Mouse (Mus musculus) ovary, postnatal 36 days (tissue): ENCODE data around the gene Hoxd9.

Source experiments
- DNase-seq: peaks from one replicate; pipeline ENCODE4 v3.0.0; 2022; ENCODE audit warnings: low spot score, mixed read lengths

The Hoxd9 gene

DNA sequence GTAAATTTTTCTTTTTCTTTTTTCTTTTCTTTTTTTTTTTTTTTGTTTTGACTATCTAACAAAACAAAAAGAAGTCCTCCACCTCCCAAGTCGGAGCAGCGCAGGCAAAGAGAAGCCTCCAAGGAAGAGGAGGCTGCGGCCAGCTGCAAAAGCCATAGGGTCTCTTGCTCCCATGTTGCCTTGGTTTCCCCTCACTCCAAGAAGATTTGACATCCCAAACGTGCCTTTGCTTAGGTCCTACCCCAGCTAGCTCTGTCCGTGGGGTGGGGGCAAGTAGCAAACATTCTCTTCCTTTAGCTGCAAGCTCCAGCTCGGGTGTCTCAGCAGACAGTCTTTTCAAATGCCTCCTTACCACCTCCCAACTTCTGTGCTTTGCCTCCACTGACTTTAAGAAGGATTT, 36.2 kb downstream of the Hoxd9 start:
- DNase-seq: peak; percentile 4

- peak; percentile 3 for DNase-seq
These were observed 36.9 kb downstream of the Hoxd9 start for GRCm38 (mm10) chr2:74734451-74734850.

DNA sequence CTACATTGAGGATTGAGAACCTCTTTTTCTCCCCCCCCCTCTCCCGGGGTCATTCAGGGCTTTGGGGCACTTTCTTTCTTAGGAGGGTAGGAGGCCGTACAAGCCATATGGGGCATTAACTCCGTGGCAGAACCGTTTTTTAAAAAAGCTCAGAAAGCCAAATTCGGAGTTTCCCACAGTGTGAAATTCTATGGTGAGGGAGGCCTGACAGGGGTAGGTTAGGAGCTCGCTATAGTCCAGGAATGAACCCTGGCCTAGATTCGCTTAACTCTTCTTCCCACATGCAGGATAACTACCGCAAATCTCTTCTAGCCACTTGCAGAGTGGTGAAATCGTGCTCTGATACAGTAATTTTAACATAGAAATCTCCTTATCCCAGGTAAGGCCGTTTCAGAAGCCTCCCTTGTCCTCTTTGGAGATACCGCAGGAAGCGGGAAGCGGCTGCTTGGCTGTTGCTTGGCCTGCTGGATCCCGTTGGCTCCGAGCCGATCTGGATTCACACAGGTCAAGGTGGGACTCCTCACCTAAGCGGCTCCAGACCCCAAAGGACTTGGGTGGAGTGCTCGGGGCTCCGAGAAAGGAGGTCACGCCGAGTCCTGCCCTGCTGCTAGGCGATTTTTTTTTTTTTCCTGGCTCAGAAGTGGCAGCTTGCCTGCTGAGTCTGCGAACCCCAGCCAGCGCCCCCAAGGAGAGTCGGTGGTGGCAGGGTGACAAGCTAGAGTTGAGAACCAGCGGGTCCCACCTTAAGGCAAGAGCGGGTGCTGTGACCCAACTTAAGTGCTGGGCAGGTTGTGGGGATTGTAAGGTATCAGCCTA, 37.7 kb downstream of the Hoxd9 start:
- DNase-seq: peak; percentile 3

DNA sequence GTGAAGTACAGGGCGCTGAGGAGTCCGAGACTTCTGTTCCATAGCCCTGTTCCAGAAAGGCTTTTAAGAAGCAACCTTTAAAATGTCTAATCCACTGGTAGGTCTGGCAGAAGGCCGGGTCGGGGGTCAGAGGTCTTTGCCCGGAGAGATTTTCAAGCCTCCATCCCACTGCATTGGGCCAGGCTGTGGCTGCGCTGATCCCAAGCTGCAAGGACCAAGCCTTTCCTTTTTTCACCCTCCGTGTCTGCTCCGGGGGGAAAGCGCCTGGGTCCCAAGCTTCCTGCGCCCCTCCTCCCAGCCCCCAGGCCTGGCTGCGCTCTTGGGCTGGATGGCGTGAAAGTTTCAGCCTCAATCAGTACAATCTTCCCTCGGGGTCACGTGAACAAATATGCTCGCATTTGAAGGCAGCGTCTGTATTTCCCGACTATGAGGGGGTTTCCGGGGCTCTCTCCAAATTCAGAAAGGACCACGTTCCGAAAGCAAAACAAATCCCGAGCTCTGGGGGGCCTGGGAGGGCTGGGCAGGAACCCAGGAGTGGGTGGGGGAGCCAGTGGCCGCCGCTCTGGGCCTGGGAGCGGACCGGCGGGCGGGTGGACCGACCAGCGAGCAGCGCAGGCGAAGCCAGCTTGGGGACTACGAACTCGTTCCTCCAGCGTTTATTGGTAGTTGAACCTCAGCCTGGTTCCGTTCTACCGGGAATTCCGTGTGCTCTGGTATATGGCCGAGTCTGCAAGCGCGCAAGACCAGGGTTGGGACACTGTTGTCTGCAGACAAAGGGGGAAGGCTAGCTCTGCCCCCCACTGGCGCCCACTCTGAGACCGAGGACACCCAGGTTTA, 38.5 kb downstream of the Hoxd9 start:
- peak; percentile 5 for DNase-seq

DNA sequence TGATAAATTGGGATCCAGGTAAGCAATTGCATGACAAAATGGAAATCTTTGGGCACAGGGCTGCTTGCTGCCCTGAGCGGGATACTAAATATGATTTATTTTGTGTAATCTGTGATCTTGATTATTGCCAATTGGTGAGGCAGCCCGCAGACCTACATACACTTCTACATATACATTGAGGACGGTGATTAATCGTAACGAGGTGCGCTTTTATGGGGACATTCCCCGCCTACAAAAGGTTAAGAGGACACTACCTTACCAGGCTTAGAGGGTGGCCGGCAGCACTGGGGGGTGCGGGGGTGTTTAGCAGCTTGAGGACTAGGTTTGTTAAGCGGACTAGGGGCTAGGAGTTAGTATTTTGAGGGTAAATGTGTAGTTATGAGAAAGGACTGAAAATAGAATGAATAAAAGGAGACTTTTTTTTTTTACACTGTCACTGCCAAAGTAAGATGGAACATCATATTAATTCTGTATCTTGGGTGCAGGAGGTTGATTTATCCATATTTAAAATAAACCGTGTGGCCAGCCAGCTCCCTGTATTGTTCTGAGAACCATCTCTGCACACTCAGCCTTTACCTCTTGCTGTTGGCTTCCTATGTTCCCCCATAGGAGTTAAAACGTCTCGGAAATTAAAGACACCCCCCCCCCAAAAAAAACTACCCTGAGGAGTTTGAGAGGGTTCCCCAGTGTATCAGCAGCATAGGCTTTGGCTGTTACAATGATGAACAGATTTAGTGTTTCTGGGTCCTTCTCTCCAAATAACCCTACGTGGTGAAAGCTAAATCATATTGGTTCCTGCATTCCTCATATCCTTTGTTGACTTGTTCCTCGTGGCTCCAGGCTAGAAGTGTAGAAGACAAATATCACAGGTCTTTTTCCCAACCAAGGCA, 39.4 kb downstream of the Hoxd9 start:
- DNase-seq: no peak

DNA sequence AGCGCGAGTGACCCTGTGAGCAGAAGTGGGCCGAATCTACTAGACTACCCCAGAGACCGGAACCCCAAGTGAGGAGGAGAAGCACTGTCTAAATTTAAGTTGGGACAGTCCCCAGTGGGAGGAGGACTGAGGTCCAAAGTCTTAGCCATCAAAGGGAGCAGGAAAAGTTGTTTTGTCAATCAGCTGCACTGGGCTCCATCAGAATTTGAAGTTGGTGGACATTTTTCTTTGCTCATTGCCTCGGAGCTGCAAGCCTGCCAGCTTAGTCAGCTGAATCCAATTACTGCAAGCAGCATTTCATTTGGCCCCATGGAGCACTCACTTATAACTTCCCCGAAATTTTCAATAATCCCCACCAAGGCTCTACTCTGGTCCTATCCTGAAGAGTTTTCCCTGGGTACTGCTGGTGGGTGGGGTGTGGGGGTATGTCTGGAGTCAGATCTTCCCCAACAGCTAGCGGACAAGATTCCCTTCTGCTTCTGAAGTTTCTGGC, 40.1 kb downstream of the Hoxd9 start:
- DNase-seq: peak; percentile 2

GRCm38 (mm10) chr2:74738623-74739475, 41.3 kb downstream of the Hoxd9 start:
- DNase-seq: peak; percentile 3

DNA sequence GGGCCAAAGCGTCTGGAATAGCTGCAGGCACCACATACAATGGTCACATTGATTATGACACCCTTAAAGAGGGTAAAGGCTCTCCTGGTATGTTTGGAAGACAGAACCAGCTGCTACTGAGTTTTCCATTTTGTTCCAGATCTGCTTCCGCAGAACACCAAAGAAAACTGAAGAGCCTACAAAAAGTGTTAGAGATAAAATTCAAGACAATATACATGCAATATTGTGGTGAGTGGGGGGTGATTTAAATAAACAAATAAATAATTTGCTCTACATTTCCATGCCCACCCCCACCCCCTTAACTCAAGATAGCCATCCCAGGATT, 41.9 kb downstream of the Hoxd9 start:
- no peak for DNase-seq

GRCm38 (mm10) chr2:74739869-74740268, 42.3 kb downstream of the Hoxd9 start:
- peak; percentile 3 for DNase-seq

GRCm38 (mm10) chr2:74740311-74741091, 43.0 kb downstream of the Hoxd9 start:
- peak; percentile 26 for DNase-seq

DNA sequence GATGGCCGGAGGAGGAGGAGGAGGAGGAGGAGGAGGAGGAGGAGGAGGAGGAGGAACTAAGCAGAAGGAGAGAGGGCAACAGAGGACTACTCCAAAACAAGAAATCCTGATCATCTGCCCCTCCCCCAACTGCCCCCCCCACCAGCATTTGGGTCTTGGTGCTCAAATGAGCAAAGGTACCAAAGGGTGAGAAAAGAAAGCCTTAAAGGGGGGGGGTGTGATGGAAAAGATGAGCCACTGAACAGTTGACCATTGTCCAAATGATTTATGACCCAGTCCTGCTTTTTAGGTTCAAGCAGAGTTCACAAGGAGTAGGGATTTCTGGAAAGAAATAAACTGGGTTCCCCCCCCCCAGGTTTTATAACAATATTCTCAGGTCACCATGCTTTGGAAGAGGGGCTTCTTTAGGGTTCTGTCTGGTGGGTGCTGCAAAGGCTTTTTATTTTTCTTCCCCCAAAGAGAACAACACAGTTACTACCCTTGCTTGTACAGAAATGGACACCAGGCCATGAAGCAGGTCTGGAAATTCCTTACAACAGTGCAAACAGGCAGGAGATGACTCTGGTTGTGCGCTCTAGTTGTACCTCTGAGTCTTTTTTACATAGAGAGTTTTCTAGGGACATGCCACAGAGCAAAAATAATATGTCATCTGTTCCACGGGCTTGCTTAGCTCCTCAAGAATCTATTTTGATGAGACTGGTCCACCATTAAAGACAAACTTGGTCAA, 43.9 kb downstream of the Hoxd9 start:
- DNase-seq: no peak

- DNase-seq: no peak
These were observed 44.4 kb downstream of the Hoxd9 start for GRCm38 (mm10) chr2:74741979-74742277.

GRCm38 (mm10) chr2:74745540-74746297, 48.2 kb downstream of the Hoxd9 start:
- DNase-seq: no peak

- DNase-seq: peak; percentile 5
These were observed 48.9 kb downstream of the Hoxd9 start for GRCm38 (mm10) chr2:74746298-74746921.

GRCm38 (mm10) chr2:74747006-74747405, 49.5 kb downstream of the Hoxd9 start:
- peak; percentile 6 for DNase-seq

DNA sequence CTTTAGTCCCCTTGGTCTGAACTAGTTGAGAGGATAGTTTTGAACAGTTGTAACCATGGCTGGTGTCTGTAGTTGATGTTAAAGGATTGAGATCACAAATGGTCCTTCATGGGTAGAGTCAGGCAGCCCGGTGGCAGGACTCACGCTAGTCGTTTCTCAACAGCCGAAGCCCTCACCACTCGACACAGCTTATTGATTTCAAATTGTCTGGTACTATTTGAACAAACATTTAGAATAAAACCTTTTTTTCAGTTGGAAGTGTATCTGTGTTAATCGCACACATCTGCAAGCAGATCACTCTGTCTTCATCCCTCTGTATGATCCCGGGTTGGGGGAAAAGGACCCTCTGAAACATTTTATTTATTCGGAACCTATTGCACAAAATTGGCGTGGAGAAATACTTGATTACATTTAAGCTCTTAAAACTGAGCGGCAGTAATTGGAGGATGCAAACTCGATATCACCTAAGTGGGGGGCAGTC, 50.2 kb downstream of the Hoxd9 start:
- no peak for DNase-seq

- DNase-seq: no peak
These were observed 51.0 kb downstream of the Hoxd9 start for GRCm38 (mm10) chr2:74748436-74748995.
